Mouse (Mus musculus) neural tube, embryonic 14.5 days (tissue): Measurements from ENCODE around the gene Tmem245. TPM values are rescaled to one million over a fixed set of nuclear protein-coding genes. Genes with fewer than 3 reads are reported as not detected.
A peak's percentile ranks its signal among the peaks of the same experiment; 100 is the strongest.

Source experiments
- ATAC-seq: fragments of 200-750 bp; cut with Nextera tagmentation; 2 replicates; pipeline ENCODE4 v1.8.0; 2017; ENCODE audit warnings: low read depth, mild to moderate bottlenecking, moderate TSS enrichment, moderate library complexity
- H3K27ac ChIP-seq: fragments of 300-500 bp; sonication (generic); 2 replicates; pipeline ENCODE4 v1.5.1; 2014; ENCODE audit warnings: low read depth, mild to moderate bottlenecking, control low read depth, low read length, moderate library complexity, mixed read lengths
- H3K27me3 ChIP-seq: fragments of 300-500 bp; sonication (generic); 2 replicates; pipeline ENCODE4 v1.6.1; 2014; ENCODE audit warnings: low read length; ENCODE audit not compliant: control insufficient read depth, insufficient read depth
- H3K36me3 ChIP-seq: fragments of 300-500 bp; sonication (generic); 2 replicates; pipeline ENCODE4 v1.6.1; 2014; ENCODE audit warnings: low read length, mixed read lengths; ENCODE audit not compliant: control insufficient read depth, insufficient read depth
- H3K4me1 ChIP-seq: fragments of 300-500 bp; sonication (generic); 2 replicates; pipeline ENCODE4 v1.6.1; 2014; ENCODE audit warnings: low read length; ENCODE audit not compliant: control insufficient read depth, insufficient read depth
- H3K4me2 ChIP-seq: fragments of 300-500 bp; sonication (generic); 2 replicates; pipeline ENCODE4 v1.6.1; 2014; ENCODE audit warnings: mild to moderate bottlenecking, low read depth, low read length, control low read depth
- H3K4me3 ChIP-seq: fragments of 300-500 bp; sonication (generic); 2 replicates; pipeline ENCODE4 v1.5.1; 2014; ENCODE audit warnings: low read depth, low read length, control low read depth, mixed read lengths
- H3K9ac ChIP-seq: fragments of 300-500 bp; sonication (generic); replicated peaks from 2 replicates; pipeline ENCODE4 v1.6.1; 2014; ENCODE audit warnings: low read depth, mild to moderate bottlenecking, control low read depth, low read length, mixed read lengths
- H3K9me3 ChIP-seq: fragments of 300-500 bp; sonication (generic); 2 replicates; pipeline ENCODE4 v1.6.1; 2016; ENCODE audit warnings: low read length; ENCODE audit not compliant: control insufficient read depth
- WGBS: fragments of 180-500 bp; shearing (Covaris S2); extraction: QIAGEN DNeasy Blood & Tissue Kit; methylation state at CpG from one replicate; pipeline ENCODE4 v1.1.7; 2014; 5-methylcytosine and 5-hydroxymethylcytosine counted together
- polyA plus RNA-seq: library from polyadenylated mRNA; unstranded; fragments of >200 nt; fragmentation: Nextera tagmentation; extraction: Ambion mirVana; gene quantifications from 2 replicates; pipeline ENCODE4 v1.2.1, GENCODE M21; 2014

The Tmem245 gene
- polyA plus RNA-seq, 1 experiment from 2014 or later: 9.3 TPM

- no peaks in the 10 kb centered on the region for H3K27me3 ChIP-seq
- H3K4me2 ChIP-seq: peak within 1 kb of the TSS; percentile 80
These were observed 82.2 kb downstream of the Tmem245 start, which contains the start of gene Ctnnal1 for GRCm38 (mm10) chr4:56865003-56865511. Gene Ctnnal1 (minus strand): TSS chr4:56865188.

DNA sequence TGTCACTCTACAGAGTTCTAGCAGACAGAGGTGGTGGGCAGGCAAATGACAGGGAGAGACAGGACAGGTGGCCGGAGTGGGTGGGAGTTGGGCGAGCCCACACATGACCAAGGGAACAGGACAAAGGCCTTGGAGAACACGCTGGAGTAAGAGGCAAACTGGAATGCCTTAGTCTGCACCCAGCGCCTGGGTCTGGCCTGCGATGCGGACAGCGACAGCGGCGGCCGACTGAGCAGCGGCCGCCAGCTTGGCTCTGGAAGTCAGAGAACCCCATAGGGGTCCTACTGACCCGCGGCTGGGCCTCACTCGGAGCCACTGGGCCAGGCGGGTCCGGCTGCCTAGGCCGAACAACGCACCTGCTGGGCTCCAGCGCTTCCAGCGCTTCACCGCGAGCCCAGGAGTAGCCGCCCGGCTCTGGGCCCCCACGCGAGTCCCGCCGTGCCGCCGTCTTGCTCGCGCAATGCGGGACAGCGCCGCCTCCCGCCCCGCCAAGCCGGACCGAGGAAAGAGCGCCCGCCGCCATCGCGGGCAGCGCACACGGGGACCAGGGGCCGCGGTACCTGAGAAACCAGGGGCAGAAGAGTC, 82.7 kb downstream of the Tmem245 start:
- Histone ChIP-seq H3K27ac (peak overlapping the region; percentile 80), H3K9me3 (no peaks in the 10 kb centered on the region), H3K4me1 (peaks cover 11% of the 10 kb centered on the region), H3K27me3 (no peaks in the 10 kb centered on the region), H3K9ac (peak overlapping the region; percentile 88), H3K36me3 (no peaks in the 10 kb centered on the region), H3K4me3 (peak overlapping the region; percentile 85), H3K4me2 (peak overlapping the region; percentile 80)
- under 1% methylated on average over 49 of the region's 49 CpGs for WGBS
- peak; percentile 80 for ATAC-seq

More at GRCm38 (mm10) chr4:56865003-56865511, 82.2 kb downstream of the Tmem245 start, which contains the start of gene Ctnnal1:
- Histone ChIP-seq H3K9me3 (no peaks in the 10 kb centered on the region), H3K9ac (peak within 1 kb of the TSS; percentile 88), H3K4me3 (peak within 1 kb of the TSS; percentile 85), H3K27ac (peak within 1 kb of the TSS; percentile 80), H3K36me3 (no peaks in the 10 kb centered on the region), H3K4me1 (peaks cover 11% of the 10 kb centered on the region)
- under 1% methylated on average over 45 of the region's 45 CpGs for WGBS
- peak; percentile 96 for ATAC-seq

GRCm38 (mm10) chr4:56864016-56864415, 83.2 kb downstream of the Tmem245 start:
- H3K4me3 ChIP-seq: peak overlapping the region; percentile 85
- H3K9me3 ChIP-seq: no peaks in the 10 kb centered on the region
- peak overlapping the region; percentile 80 for H3K4me2 ChIP-seq
- H3K4me1 ChIP-seq: peaks cover 11% of the 10 kb centered on the region
- ATAC-seq: no peak
- WGBS: 43% methylated on average over 4 of the region's 4 CpGs
- H3K36me3 ChIP-seq: no peaks in the 10 kb centered on the region
- peak overlapping the region; percentile 88 for H3K9ac ChIP-seq
- peak overlapping the region; percentile 80; the same call in 1 of the 2 replicates for H3K27ac ChIP-seq
- no peaks in the 10 kb centered on the region for H3K27me3 ChIP-seq

DNA sequence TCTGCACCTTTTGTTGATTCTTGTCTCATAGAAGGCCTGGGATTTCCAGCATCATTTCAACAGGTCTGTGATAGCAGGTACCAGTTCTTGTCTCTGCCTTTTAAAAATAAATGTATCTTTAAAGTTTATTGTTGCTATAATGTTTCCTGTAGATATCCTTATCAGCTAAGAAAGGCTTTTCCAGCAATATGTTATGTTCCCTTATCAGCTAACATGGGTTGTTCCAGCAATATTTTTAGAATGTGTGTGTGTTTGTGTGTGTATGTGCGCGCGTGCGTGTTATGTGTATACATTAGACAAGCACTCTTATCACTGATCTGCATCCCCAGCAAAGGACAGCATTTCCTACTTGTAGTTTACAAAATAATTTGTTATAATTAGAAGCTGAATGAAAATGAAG, 85.7 kb downstream of the Tmem245 start:
- H3K27ac ChIP-seq: no peak overlapping the region
- no peaks in the 10 kb centered on the region for H3K27me3 ChIP-seq
- no peaks in the 10 kb centered on the region for H3K9me3 ChIP-seq
- H3K4me3 ChIP-seq: no peak overlapping the region
- peaks cover 14% of the 10 kb centered on the region for H3K4me1 ChIP-seq
- H3K36me3 ChIP-seq: no peaks in the 10 kb centered on the region
- 94% methylated on average over 4 of the region's 4 CpGs for WGBS
- no peak for ATAC-seq
- H3K4me2 ChIP-seq: no peak overlapping the region
- H3K9ac ChIP-seq: no peak overlapping the region

- Histone ChIP-seq H3K27me3 (no peaks in the 10 kb centered on the region), H3K4me2 (no peak overlapping the region), H3K4me3 (no peak overlapping the region), H3K27ac (no peak overlapping the region), H3K36me3 (no peaks in the 10 kb centered on the region), H3K4me1 (peaks cover 8% of the 10 kb centered on the region), H3K9me3 (no peaks in the 10 kb centered on the region), H3K9ac (no peak overlapping the region)
- no peak for ATAC-seq
- WGBS: 77% methylated on average over 9 of the region's 9 CpGs
These were observed 88.5 kb downstream of the Tmem245 start for GRCm38 (mm10) chr4:56858733-56859132.

GRCm38 (mm10) chr4:56856371-56856949, 90.8 kb downstream of the Tmem245 start:
- Histone ChIP-seq H3K27me3 (no peaks in the 10 kb centered on the region), H3K27ac (no peak overlapping the region), H3K4me3 (no peak overlapping the region), H3K4me2 (no peak overlapping the region), H3K9ac (no peak overlapping the region), H3K9me3 (no peaks in the 10 kb centered on the region), H3K36me3 (no peaks in the 10 kb centered on the region), H3K4me1 (0 out of 2 replicates have a peak, but pooled peaks cover 3% of the 10 kb centered on the region)
- peak; percentile 31; the same call in 1 of the 2 replicates for ATAC-seq
- WGBS: 76% methylated on average over 8 of the region's 8 CpGs

GRCm38 (mm10) chr4:56855935-56856334, 91.3 kb downstream of the Tmem245 start:
- H3K4me3 ChIP-seq: no peak overlapping the region
- H3K4me2 ChIP-seq: no peak overlapping the region
- 0 out of 2 replicates have a peak, but pooled peaks cover 3% of the 10 kb centered on the region for H3K4me1 ChIP-seq
- no peak overlapping the region for H3K9ac ChIP-seq
- no peaks in the 10 kb centered on the region for H3K9me3 ChIP-seq
- H3K36me3 ChIP-seq: no peaks in the 10 kb centered on the region
- 88% methylated on average over 5 of the region's 5 CpGs for WGBS
- H3K27me3 ChIP-seq: no peaks in the 10 kb centered on the region
- ATAC-seq: peak; percentile 58; the same call in 1 of the 2 replicates
- H3K27ac ChIP-seq: no peak overlapping the region

DNA sequence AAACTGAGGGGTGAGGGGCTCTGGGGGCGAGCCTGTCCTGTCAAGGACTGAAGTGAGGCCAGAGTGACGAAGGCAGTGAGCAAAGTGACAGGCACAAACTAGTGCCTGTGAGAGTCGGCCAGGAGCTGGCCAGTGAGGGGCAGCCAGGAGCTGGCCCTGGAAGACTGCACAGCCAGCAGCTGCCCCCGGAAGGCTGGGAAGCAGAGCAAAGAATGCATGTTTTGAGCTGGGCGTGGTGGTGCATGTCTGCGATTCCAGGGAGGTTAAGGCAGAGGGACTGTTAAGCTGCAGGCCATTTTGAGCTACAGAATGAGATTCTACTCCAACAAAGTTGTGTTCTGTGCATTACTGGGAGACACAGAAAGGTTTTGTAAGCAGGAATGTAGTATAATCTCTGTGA, 96.5 kb downstream of the Tmem245 start:
- Histone ChIP-seq H3K36me3 (no peaks in the 10 kb centered on the region), H3K27me3 (no peaks in the 10 kb centered on the region), H3K4me1 (no peaks in the 10 kb centered on the region), H3K4me3 (no peak overlapping the region), H3K9me3 (no peaks in the 10 kb centered on the region), H3K4me2 (no peak overlapping the region), H3K27ac (no peak overlapping the region), H3K9ac (no peak overlapping the region)
- WGBS: 56% methylated on average over 6 of the region's 6 CpGs
- ATAC-seq: peak; percentile 46; the same call in 1 of the 2 replicates

DNA sequence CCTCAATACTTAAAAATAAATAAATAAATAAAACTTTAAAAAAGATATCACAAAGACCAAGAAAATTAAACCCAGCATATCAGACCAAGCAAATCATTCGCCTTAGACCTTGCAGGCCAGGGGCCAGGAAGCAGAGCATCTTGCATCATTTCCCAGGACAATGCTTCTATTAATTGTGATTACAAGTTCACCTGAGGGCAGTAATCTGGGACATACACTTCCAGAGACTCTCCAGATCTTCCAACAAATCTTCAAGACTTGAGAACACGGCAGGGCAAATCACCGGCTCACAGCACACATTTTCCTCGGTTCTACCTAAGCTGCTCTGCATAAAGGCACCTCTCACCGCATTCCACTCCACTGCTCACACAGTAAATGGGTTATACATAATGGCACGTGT, 99.2 kb downstream of the Tmem245 start:
- Histone ChIP-seq H3K9ac (no peak overlapping the region), H3K27ac (no peak overlapping the region), H3K9me3 (no peaks in the 10 kb centered on the region), H3K4me3 (no peak overlapping the region), H3K36me3 (peaks cover 6% of the 10 kb centered on the region; the same call in 1 of the 2 replicates), H3K27me3 (no peaks in the 10 kb centered on the region), H3K4me1 (no peaks in the 10 kb centered on the region), H3K4me2 (no peak overlapping the region)
- ATAC-seq: no peak
- 94% methylated on average over 6 of the region's 6 CpGs for WGBS
